Mouse (Mus musculus) C2C12 (cell line): ENCODE measurements around the gene Tle4.

ENCODE experiments used
- CEBPB ChIP-seq: IDR thresholded peaks from one replicate; pipeline ENCODE4 v1.6.1; 2011; ENCODE audit warnings: low read depth, mild to moderate bottlenecking, control low read depth, moderate library complexity
- CTCF ChIP-seq: IDR thresholded peaks from one replicate; pipeline ENCODE4 v1.5.1; 2011; ENCODE audit not compliant: control insufficient read depth, insufficient read depth, insufficient read length
- USF1 ChIP-seq: IDR thresholded peaks from one replicate; pipeline ENCODE4 v1.6.1; 2011; ENCODE audit warnings: low read depth, mild to moderate bottlenecking, control low read depth, moderate library complexity

GRCm38 (mm10) chr19:14426920-14427319 is 170.9 kb downstream of the Tle4 start:
- TF ChIP-seq CTCF, result no peak
- no peak for TF ChIP-seq USF1
- no peak for TF ChIP-seq CEBPB
